Mouse (Mus musculus) spleen, adult 2 months (tissue): ENCODE results near the gene Btnl2.
A peak's percentile ranks its signal among the peaks of the same experiment; 100 is the strongest.

Experiments used
- CTCF ChIP-seq: fragments of 200-500 bp; IDR thresholded peaks from 2 replicates; pipeline ENCODE4 v1.5.1; 2011; ENCODE audit warnings: mild to moderate bottlenecking, inconsistent platforms; ENCODE audit not compliant: insufficient read depth, insufficient read length, insufficient replicate concordance; ENCODE audit errors: extremely low read depth
- POLR2A ChIP-seq: fragments of 200-500 bp; IDR thresholded peaks from 2 replicates; pipeline ENCODE4 v1.6.1; 2011; ENCODE audit warnings: low read depth, low read length, inconsistent platforms

DNA sequence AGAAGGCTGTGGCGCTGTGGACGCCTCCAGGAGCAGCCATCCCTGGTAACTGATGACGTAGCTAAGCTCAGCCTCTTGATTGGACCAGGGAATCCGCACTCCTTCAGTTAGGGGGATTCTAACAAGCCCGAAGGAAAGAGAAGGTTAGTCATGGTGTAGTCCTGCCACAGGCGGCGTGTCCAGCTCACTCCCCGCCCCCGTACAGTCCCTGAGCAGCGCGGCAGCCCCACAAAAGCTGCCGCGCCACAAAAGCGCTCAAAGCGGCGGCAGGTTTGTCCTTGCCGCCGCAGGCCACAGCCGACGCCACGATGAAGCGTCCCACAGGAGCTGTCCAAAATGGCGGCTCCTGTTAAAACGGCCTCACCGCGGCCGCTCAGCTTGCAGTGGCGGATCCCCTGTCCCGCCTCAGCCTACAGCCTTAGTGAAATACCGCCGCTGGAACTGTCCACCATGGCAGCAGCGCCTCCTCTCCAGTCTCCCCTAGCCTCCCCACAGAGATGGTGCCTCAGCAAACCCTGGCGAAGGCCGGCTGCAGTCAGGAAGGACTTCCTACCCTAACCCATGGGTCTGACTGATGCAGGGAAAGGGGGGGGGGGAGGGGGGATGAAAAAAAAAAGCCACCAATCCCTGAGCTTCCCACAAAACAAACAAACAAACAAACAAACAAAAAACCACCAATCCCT lies 44.2 kb downstream of the Btnl2 start, which contains the start of gene BC051142:
- no peak for TF ChIP-seq CTCF
- peak; percentile 88 for TF ChIP-seq POLR2A
